Mouse (Mus musculus): Measurements from ENCODE around the gene Ddx28. TPM values are rescaled to one million over a fixed set of nuclear protein-coding genes. Genes with fewer than 3 reads are reported as not detected.
"Not testable (repeated sequence)": the region's sequence is repeated elsewhere in the genome, so short reads cannot be mapped to it uniquely, and the experiment has no call there.

Ddx28 gene
- polyA plus RNA-seq, 1 experiment: 15.2 TPM

DNA sequence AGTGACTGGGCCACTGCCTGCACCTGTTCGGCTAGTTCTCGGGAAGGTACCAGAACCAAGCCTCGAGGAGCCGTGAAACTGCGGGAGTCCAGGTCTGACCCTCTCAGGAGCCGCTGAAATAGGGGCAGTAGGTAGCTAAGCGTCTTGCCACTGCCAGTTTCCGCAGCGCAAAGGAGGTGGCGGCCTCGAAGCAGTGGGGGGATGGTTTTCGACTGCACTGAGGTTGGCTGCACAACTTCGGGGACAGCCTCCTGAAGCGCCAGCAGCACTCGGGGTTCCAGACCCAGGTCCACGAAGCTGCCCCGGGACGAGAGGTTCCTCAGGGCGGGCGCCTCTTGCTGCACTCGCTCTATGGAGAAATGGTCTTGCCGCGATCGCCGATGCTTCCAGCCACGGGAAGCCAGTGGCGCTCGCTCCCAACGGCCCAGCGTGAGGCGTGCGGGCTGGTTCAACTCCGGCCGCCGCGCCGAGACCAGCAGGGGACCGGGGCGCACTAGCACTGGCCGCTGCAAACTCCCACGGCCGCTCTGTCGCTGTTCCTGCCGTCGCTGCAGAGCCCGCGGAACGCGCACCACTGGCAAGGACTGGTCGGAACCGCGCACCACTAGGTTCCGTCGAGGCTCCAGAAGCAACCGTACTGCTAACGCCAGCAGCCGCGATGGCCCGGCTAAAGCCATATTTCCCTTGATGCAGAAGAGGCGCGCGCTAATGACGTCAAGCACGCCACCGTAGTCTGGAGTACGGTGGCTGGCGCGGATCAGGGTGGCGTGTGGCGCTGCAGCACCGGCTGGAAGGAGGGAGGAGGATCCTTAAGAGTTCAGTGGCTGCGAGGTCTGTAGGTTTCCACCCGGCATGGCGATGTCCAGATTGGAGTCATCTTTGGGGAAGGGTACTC, 687 bp downstream of the Ddx28 start:
- H3K4me3 ChIP-seq (replicated peaks; ENCODE audit: insufficient read depth, low read depth, low read length): peak overlapping the region; percentile 78
- H3K27me3 ChIP-seq (ENCODE audit: control insufficient read depth, insufficient read depth, low read length): no peaks in the 10 kb centered on the region
- peaks cover 8% of the 10 kb centered on the region for H3K4me1 ChIP-seq (ENCODE audit: control insufficient read depth, insufficient read depth, low read length)
- 1% methylated on average over 74 of the region's 74 CpGs for WGBS
- peak; percentile 94 to 96 for DNase-seq
- H3K27ac ChIP-seq (ENCODE audit: insufficient read depth, low read length): peak overlapping the region; percentile 31
- TF ChIP-seq POLR2A (IDR thresholded peaks at IDR 0.05; ENCODE audit: borderline replicate concordance, insufficient read depth, low read length) (peak; percentile 79), CTCF (IDR thresholded peaks at IDR 0.05; ENCODE audit: borderline replicate concordance, insufficient read depth, low read depth, low read length) (no peak)

DNA sequence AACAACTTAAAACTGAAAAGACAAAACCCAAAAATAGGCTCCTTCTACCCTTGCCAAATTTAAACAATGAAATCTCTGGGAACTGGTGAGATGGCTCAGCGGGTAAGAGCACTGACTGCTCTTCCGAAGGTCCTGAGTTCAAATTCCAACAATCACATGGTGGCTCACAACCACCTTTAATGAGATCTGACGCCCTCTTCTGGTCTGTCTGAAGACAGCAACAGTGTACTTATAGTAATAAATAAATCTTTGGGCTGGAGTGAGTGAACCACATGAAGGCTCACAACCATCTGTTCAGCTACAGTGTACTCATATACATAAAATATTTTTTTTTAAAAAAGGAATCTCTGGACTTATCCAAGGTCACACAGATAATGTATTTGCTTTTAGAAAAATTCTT, 3.8 kb downstream of the Ddx28 start:
- not testable (repeated sequence) for H3K4me3 ChIP-seq (replicated peaks; ENCODE audit: insufficient read depth, low read depth, low read length); DNase-seq; H3K27ac ChIP-seq (ENCODE audit: insufficient read depth, low read length); H3K27me3 ChIP-seq (ENCODE audit: control insufficient read depth, insufficient read depth, low read length); H3K4me1 ChIP-seq (ENCODE audit: control insufficient read depth, insufficient read depth, low read length)
- WGBS: 64% methylated on average over 3 of the region's 3 CpGs

DNA sequence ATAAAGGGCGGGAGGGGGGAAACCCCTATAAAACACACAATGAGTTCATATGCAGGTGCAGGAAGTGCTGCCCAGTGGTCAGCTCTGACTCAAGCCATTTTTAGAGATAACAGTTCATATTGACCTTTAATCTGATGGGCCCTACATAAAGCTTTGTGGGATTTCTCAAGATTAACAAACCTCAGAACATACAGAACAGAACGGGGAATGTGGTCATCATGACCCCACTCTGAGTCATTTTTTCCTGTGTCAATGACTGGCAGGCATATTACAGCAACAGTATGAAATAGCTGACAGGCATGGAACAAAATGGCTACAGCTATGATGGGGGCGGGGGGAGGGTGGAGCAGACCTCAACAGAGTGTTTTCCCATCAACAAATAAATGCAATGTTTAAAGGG, 4.5 kb downstream of the Ddx28 start:
- Histone ChIP-seq H3K27ac (ENCODE audit: insufficient read depth, low read length) (no peak overlapping the region), H3K4me1 (ENCODE audit: control insufficient read depth, insufficient read depth, low read length) (peaks cover 10% of the 10 kb centered on the region), H3K4me3 (replicated peaks; ENCODE audit: insufficient read depth, low read depth, low read length) (no peak overlapping the region), H3K27me3 (ENCODE audit: control insufficient read depth, insufficient read depth, low read length) (no peaks in the 10 kb centered on the region)
- 86% methylated on average over 3 of the region's 3 CpGs for WGBS
- no peak for DNase-seq
- TF ChIP-seq POLR2A (IDR thresholded peaks at IDR 0.05; ENCODE audit: borderline replicate concordance, insufficient read depth, low read length) (no peak), CTCF (IDR thresholded peaks at IDR 0.05; ENCODE audit: borderline replicate concordance, insufficient read depth, low read depth, low read length) (no peak)

DNA sequence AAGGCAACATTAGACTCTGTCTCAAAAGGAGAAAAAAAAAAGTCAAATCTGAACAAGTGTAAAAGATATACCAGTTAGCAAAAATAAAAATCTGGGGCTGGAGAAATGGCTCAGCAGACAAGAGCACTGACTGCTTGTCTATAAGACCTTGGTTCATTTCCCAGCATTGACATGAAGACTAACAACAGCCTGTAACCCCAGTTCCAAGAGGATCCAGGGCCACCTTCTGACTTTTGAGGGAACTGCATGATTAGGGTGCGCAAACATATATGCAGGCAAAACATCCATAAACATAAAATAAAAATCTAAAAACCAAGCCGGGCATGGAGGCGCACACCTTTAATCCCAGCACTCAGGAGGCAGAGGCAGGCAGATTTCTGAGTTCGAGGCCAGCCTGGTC, 5.3 kb downstream of the Ddx28 start:
- peaks cover 11% of the 10 kb centered on the region for H3K4me1 ChIP-seq (ENCODE audit: control insufficient read depth, insufficient read depth, low read length)
- TF ChIP-seq CTCF (IDR thresholded peaks at IDR 0.05; ENCODE audit: borderline replicate concordance, insufficient read depth, low read depth, low read length): peak; percentile 14; the same call in 1 of the 2 replicates
- no peak for TF ChIP-seq POLR2A (IDR thresholded peaks at IDR 0.05; ENCODE audit: borderline replicate concordance, insufficient read depth, low read length)
- no peak overlapping the region for H3K4me3 ChIP-seq (replicated peaks; ENCODE audit: insufficient read depth, low read depth, low read length)
- DNase-seq: no peak
- WGBS: 93% methylated on average over 4 of the region's 4 CpGs
- H3K27me3 ChIP-seq (ENCODE audit: control insufficient read depth, insufficient read depth, low read length): no peaks in the 10 kb centered on the region
- no peak overlapping the region for H3K27ac ChIP-seq (ENCODE audit: insufficient read depth, low read length)

DNA sequence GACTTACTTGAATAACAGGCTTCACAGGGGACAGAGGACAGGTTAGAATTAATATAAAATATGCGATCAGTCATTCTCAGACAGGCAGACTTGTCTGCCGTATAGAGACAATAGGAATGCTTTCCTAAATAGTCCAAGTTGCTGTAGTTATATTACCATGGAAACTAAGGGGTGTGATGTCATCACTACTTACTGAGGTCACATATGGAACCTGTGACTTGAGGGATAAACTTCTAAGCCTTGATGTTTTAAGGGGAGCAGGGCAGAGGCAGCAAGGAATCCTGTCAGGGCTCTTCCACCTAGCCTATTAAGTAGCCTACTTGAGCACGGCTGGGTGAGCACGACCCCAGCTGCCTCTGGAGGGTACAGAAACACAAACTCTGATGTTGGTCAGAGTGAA, 5.8 kb downstream of the Ddx28 start, which contains the start of gene Dpep2nb:
Gene Dpep2nb (minus strand): TSS at position 101 of the 400 bp plus-strand sequence.
- Histone ChIP-seq H3K27ac (ENCODE audit: insufficient read depth, low read length) (no peak within 1 kb of the TSS), H3K27me3 (ENCODE audit: control insufficient read depth, insufficient read depth, low read length) (no peaks in the 10 kb centered on the region), H3K4me3 (replicated peaks; ENCODE audit: insufficient read depth, low read depth, low read length) (no peak within 1 kb of the TSS), H3K4me1 (ENCODE audit: control insufficient read depth, insufficient read depth, low read length) (peaks cover 15% of the 10 kb centered on the region)
- DNase-seq: no peak
- TF ChIP-seq POLR2A (IDR thresholded peaks at IDR 0.05; ENCODE audit: borderline replicate concordance, insufficient read depth, low read length): no peak
- no peak for TF ChIP-seq CTCF (IDR thresholded peaks at IDR 0.05; ENCODE audit: borderline replicate concordance, insufficient read depth, low read depth, low read length)
- whole genome bisulfite sequencing: 83% methylated on average over 4 of the region's 4 CpGs

DNA sequence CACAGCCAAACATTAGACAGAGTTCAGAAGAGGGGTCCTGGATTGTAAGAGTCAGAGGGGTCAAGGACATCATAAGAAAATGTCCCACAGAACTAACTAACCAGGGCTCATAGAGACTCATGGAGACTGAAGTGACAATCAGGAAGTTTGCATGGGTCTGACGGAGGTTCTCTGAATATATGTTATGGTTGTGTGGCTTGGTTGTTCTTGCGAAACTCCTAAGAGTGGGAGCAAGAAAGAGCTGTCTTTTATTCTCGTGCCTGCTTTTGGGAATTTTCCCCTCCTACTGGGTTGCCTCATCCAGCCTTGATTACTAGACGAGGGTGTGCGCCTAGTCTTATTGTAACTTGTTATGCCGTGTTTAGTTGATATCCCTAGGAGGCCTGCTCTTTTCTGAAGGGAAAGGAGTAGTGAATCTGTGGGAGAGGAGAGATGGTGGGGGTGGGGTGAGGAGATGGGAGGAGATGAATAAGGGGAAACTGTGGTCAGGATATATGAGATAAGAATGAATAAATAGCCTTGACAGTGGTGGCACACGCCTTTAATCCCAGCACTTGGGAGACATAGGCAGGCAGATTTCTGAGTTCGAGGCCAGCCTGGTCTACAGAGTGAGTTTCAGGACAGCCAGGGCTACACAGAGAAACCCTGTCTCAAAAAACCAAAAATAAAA, 7.0 kb downstream of the Ddx28 start:
- H3K4me3 ChIP-seq (replicated peaks; ENCODE audit: insufficient read depth, low read depth, low read length): no peak overlapping the region
- no peaks in the 10 kb centered on the region for H3K27me3 ChIP-seq (ENCODE audit: control insufficient read depth, insufficient read depth, low read length)
- TF ChIP-seq POLR2A (IDR thresholded peaks at IDR 0.05; ENCODE audit: borderline replicate concordance, insufficient read depth, low read length) (no peak), CTCF (IDR thresholded peaks at IDR 0.05; ENCODE audit: borderline replicate concordance, insufficient read depth, low read depth, low read length) (no peak)
- H3K4me1 ChIP-seq (ENCODE audit: control insufficient read depth, insufficient read depth, low read length): peaks cover 9% of the 10 kb centered on the region; the same call in 1 of the 2 replicates
- H3K27ac ChIP-seq (ENCODE audit: insufficient read depth, low read length): no peak overlapping the region
- 78% methylated on average over 8 of the region's 8 CpGs for WGBS
- no peak for DNase-seq

DNA sequence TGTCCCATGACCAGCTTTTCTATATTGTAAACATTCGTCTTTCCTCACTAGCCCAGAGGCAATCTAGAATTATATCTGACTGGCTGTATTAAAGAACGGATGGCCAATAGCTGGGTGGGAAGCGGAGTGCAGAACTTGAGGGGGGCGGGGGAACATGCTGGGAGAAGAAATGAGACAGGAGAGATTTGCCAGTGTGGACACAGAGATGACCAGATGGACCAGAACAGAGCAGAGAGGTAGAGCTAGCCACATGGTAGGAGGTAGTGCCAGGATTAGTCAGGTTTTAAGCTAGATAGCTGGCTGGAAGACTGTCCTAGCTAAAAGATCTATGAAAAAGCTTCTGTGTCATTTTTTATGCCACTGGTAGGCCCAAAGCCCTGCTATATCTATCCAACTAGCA, 9.8 kb downstream of the Ddx28 start:
- DNase-seq: peak; percentile 68 to 93
- H3K4me1 ChIP-seq (ENCODE audit: control insufficient read depth, insufficient read depth, low read length): peaks cover 7% of the 10 kb centered on the region; the same call in 1 of the 2 replicates
- no peaks in the 10 kb centered on the region for H3K27me3 ChIP-seq (ENCODE audit: control insufficient read depth, insufficient read depth, low read length)
- no peak for TF ChIP-seq CTCF (IDR thresholded peaks at IDR 0.05; ENCODE audit: borderline replicate concordance, insufficient read depth, low read depth, low read length)
- TF ChIP-seq POLR2A (IDR thresholded peaks at IDR 0.05; ENCODE audit: borderline replicate concordance, insufficient read depth, low read length): no peak
- H3K4me3 ChIP-seq (replicated peaks; ENCODE audit: insufficient read depth, low read depth, low read length): no peak overlapping the region
- 24% methylated on average over 4 of the region's 4 CpGs for WGBS
- no peak overlapping the region for H3K27ac ChIP-seq (ENCODE audit: insufficient read depth, low read length)

DNA sequence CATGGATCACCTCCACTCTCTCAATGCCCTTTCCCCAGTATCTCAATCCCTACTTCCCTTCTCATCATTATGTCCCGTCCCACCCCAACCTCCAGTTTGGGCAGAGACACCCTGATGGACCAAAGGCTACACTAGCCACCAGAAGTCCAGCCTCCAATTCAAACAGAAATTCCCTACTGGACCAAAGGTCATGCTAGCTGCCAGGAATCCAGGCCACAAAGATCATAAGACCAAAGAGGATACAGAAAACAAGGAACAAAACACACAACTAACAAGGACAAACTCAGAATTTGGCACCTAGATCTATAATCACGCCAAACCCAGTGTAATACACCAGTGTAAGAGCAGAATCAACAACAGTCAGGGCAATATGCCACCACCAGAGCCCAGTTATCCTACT, 12.7 kb downstream of the Ddx28 start:
- peaks cover 7% of the 10 kb centered on the region; the same call in 1 of the 2 replicates for H3K4me1 ChIP-seq (ENCODE audit: control insufficient read depth, insufficient read depth, low read length)
- H3K4me3 ChIP-seq (replicated peaks; ENCODE audit: insufficient read depth, low read depth, low read length): no peak overlapping the region
- 93% methylated on average over 2 of the region's 2 CpGs for WGBS
- no peak overlapping the region for H3K27ac ChIP-seq (ENCODE audit: insufficient read depth, low read length)
- no peak for DNase-seq
- no peaks in the 10 kb centered on the region for H3K27me3 ChIP-seq (ENCODE audit: control insufficient read depth, insufficient read depth, low read length)
- no peak for TF ChIP-seq CTCF (IDR thresholded peaks at IDR 0.05; ENCODE audit: borderline replicate concordance, insufficient read depth, low read depth, low read length)
- no peak for TF ChIP-seq POLR2A (IDR thresholded peaks at IDR 0.05; ENCODE audit: borderline replicate concordance, insufficient read depth, low read length)

Measured in cerebellum, adult 2 months (tissue).